Mouse (Mus musculus): ENCODE results near the gene Strbp. TPM values are rescaled to one million over a fixed set of nuclear protein-coding genes. Genes with fewer than 3 reads are reported as not detected.
A peak's percentile ranks its signal among the peaks of the same experiment; 100 is the strongest.
"Not testable (repeated sequence)": the region's sequence is repeated elsewhere in the genome, so short reads cannot be mapped to it uniquely, and the experiment has no call there.

The Strbp gene
- polyA plus RNA-seq, 1 experiment from 2014 or later: 37.2 TPM

GRCm38 (mm10) chr2:37519286-37519640 is 184.4 kb downstream of the Strbp start:
- 82% methylated on average over 1 of the region's 1 CpGs for WGBS
- no peak for ATAC-seq (replicated peaks; ENCODE audit: low FRiP score)
- H3K36me3 ChIP-seq (ENCODE audit: control insufficient read depth, insufficient read depth, low read length): peaks cover 6% of the 10 kb centered on the region
- H3K27me3 ChIP-seq (replicated peaks; ENCODE audit: control insufficient read depth, insufficient read depth, low read length): no peaks in the 10 kb centered on the region
- H3K4me3 ChIP-seq (ENCODE audit: low read depth, low read length): no peak overlapping the region
- no peaks in the 10 kb centered on the region for H3K9me3 ChIP-seq (ENCODE audit: control insufficient read depth, low read length)
- no peaks in the 10 kb centered on the region for H3K4me1 ChIP-seq (replicated peaks; ENCODE audit: control insufficient read depth, insufficient read depth, low read length)
- no peak overlapping the region for H3K4me2 ChIP-seq
- no peak for DNase-seq (ENCODE audit: low spot score)
- H3K27ac ChIP-seq (ENCODE audit: low read depth, low read length): no peak overlapping the region
- H3K9ac ChIP-seq (ENCODE audit: low read depth, low read length): no peak overlapping the region

- no peaks in the 10 kb centered on the region for H3K9me3 ChIP-seq (ENCODE audit: control insufficient read depth, low read length)
- no peaks in the 10 kb centered on the region for H3K27me3 ChIP-seq (replicated peaks; ENCODE audit: control insufficient read depth, insufficient read depth, low read length)
- no peak overlapping the region for H3K4me2 ChIP-seq
- 91% methylated on average over 4 of the region's 4 CpGs for WGBS
- H3K4me3 ChIP-seq (ENCODE audit: low read depth, low read length): no peak overlapping the region
- no peaks in the 10 kb centered on the region for H3K4me1 ChIP-seq (replicated peaks; ENCODE audit: control insufficient read depth, insufficient read depth, low read length)
- peaks cover 6% of the 10 kb centered on the region for H3K36me3 ChIP-seq (ENCODE audit: control insufficient read depth, insufficient read depth, low read length)
- DNase-seq (ENCODE audit: low spot score) (no peak), ATAC-seq (replicated peaks; ENCODE audit: low FRiP score) (no peak)
- H3K27ac ChIP-seq (ENCODE audit: low read depth, low read length): no peak overlapping the region
- H3K9ac ChIP-seq (ENCODE audit: low read depth, low read length): no peak overlapping the region
Observed at GRCm38 (mm10) chr2:37518561-37519285, 184.9 kb downstream of the Strbp start.

GRCm38 (mm10) chr2:37516922-37517462 is 186.7 kb downstream of the Strbp start:
- no peaks in the 10 kb centered on the region for H3K27me3 ChIP-seq (replicated peaks; ENCODE audit: control insufficient read depth, insufficient read depth, low read length)
- no peak overlapping the region for H3K9ac ChIP-seq (ENCODE audit: low read depth, low read length)
- ATAC-seq (replicated peaks; ENCODE audit: low FRiP score) (no peak), DNase-seq (ENCODE audit: low spot score) (no peak)
- H3K4me1 ChIP-seq (replicated peaks; ENCODE audit: control insufficient read depth, insufficient read depth, low read length): no peaks in the 10 kb centered on the region
- H3K4me2 ChIP-seq: no peak overlapping the region
- H3K27ac ChIP-seq (ENCODE audit: low read depth, low read length): no peak overlapping the region
- H3K9me3 ChIP-seq (ENCODE audit: control insufficient read depth, low read length): no peaks in the 10 kb centered on the region
- 58% methylated on average over 4 of the region's 4 CpGs for WGBS
- no peak overlapping the region for H3K4me3 ChIP-seq (ENCODE audit: low read depth, low read length)
- peaks cover 6% of the 10 kb centered on the region for H3K36me3 ChIP-seq (ENCODE audit: control insufficient read depth, insufficient read depth, low read length)

DNA sequence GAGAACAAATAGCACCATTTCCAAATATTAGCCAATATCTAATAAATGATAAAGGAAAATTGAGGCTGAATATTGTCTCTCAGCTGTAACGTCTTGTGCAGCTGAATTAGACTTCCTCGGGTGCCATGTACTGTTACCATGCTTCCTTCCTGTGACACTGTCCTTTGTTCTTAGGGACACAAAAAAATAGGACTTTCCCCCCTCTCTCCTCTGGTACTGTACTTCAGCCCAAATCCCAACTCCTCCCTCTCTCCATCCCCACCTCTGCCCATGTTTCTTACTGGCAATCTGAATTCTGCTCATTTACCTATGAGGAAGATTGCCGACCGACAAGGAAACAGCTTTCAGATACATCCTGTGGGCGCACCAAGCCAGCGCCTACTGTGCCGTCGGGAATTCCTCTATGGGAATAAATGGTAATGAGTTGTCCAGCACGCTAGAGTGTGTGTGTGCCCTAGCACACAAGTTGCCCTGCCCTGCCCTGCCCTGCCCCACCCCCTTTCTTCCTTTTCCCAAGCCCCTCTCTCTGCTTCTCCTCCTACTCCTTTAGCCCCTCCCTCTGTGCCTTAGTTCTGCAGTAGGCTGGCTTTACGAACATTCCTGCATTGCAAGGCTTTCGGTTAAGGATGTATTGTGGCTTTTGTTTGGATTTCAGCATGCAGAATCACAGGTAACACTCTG is 187.5 kb downstream of the Strbp start, which contains the start of gene Gpr21:
Gpr21 (plus strand) TSS at position 303 of the 681 bp plus-strand sequence.
- Histone ChIP-seq H3K4me1 (replicated peaks; ENCODE audit: control insufficient read depth, insufficient read depth, low read length) (no peaks in the 10 kb centered on the region), H3K36me3 (ENCODE audit: control insufficient read depth, insufficient read depth, low read length) (peaks cover 6% of the 10 kb centered on the region), H3K4me2 (peak within 1 kb of the TSS; percentile 9; the same call in 1 of the 2 replicates), H3K9me3 (ENCODE audit: control insufficient read depth, low read length) (no peaks in the 10 kb centered on the region), H3K27ac (ENCODE audit: low read depth, low read length) (no peak within 1 kb of the TSS), H3K4me3 (ENCODE audit: low read depth, low read length) (no peak within 1 kb of the TSS), H3K27me3 (replicated peaks; ENCODE audit: control insufficient read depth, insufficient read depth, low read length) (no peaks in the 10 kb centered on the region), H3K9ac (ENCODE audit: low read depth, low read length) (no peak within 1 kb of the TSS)
- WGBS: 38% methylated on average over 11 of the region's 11 CpGs
- ATAC-seq (replicated peaks; ENCODE audit: low FRiP score) (no peak), DNase-seq (ENCODE audit: low spot score) (no peak)

- no peak overlapping the region for H3K4me3 ChIP-seq (ENCODE audit: low read depth, low read length)
- DNase-seq (ENCODE audit: low spot score): no peak
- H3K27me3 ChIP-seq (replicated peaks; ENCODE audit: control insufficient read depth, insufficient read depth, low read length): no peaks in the 10 kb centered on the region
- WGBS: 87% methylated on average over 4 of the region's 4 CpGs
- no peak overlapping the region for H3K9ac ChIP-seq (ENCODE audit: low read depth, low read length)
- no peak for ATAC-seq (replicated peaks; ENCODE audit: low FRiP score)
- no peaks in the 10 kb centered on the region for H3K9me3 ChIP-seq (ENCODE audit: control insufficient read depth, low read length)
- H3K27ac ChIP-seq (ENCODE audit: low read depth, low read length): no peak overlapping the region
- H3K4me1 ChIP-seq (replicated peaks; ENCODE audit: control insufficient read depth, insufficient read depth, low read length): no peaks in the 10 kb centered on the region
- H3K36me3 ChIP-seq (ENCODE audit: control insufficient read depth, insufficient read depth, low read length): peaks cover 2% of the 10 kb centered on the region; the same call in 1 of the 2 replicates
- H3K4me2 ChIP-seq: no peak overlapping the region
Observed at GRCm38 (mm10) chr2:37511134-37511901, 192.3 kb downstream of the Strbp start.

DNA sequence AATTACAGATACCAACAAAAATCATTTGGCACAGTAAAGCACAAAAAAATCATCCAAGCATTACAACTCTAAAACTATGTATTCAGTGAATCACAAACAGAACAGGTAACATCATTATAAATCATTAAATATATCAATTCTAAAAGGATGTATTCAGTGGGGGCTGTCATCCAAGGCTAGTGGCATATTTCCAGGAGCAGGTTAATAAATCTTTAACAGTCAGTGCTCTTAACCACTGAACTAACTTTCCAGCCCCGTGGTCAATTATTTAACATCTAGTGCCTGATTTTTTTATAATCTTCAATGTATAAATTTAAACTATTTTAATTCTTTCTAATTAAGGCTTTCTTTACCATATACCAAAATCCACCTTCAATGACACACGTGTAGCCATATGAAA is 197.8 kb downstream of the Strbp start:
- H3K9ac ChIP-seq (ENCODE audit: low read depth, low read length); ATAC-seq (replicated peaks; ENCODE audit: low FRiP score); H3K36me3 ChIP-seq (ENCODE audit: control insufficient read depth, insufficient read depth, low read length); H3K4me2 ChIP-seq; H3K27ac ChIP-seq (ENCODE audit: low read depth, low read length); H3K4me1 ChIP-seq (replicated peaks; ENCODE audit: control insufficient read depth, insufficient read depth, low read length); H3K9me3 ChIP-seq (ENCODE audit: control insufficient read depth, low read length); H3K4me3 ChIP-seq (ENCODE audit: low read depth, low read length); DNase-seq (ENCODE audit: low spot score); H3K27me3 ChIP-seq (replicated peaks; ENCODE audit: control insufficient read depth, insufficient read depth, low read length): not testable (repeated sequence)
- 91% methylated on average over 2 of the region's 2 CpGs for WGBS

DNA sequence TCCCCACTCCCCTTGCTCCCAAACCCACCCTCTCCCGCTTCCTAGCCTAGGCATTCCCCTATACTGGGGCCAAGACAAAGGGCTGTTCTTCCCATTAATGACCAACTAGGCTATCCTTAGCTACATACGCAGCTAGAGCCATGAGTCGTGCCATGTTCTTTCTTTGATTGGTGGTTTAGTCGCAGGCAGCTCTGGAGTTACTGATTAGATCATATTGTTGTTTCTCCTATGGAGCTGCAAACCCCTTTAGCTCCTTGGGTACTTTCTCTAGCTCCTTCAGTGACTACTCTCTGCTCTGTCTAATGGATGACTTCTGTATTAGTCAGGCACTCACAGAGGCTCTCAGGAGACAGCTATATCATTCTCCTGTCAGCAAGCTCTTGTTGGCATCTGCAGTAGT is 206.3 kb downstream of the Strbp start:
- H3K4me2 ChIP-seq: no peak overlapping the region
- no peak for ATAC-seq (replicated peaks; ENCODE audit: low FRiP score)

GRCm38 (mm10) chr2:37488956-37489355 is 214.7 kb downstream of the Strbp start:
- Histone ChIP-seq H3K4me1 (replicated peaks; ENCODE audit: control insufficient read depth, insufficient read depth, low read length) (no peaks in the 10 kb centered on the region), H3K4me2 (no peak overlapping the region), H3K9me3 (ENCODE audit: control insufficient read depth, low read length) (no peaks in the 10 kb centered on the region), H3K4me3 (ENCODE audit: low read depth, low read length) (no peak overlapping the region), H3K9ac (ENCODE audit: low read depth, low read length) (no peak overlapping the region), H3K27ac (ENCODE audit: low read depth, low read length) (no peak overlapping the region), H3K36me3 (ENCODE audit: control insufficient read depth, insufficient read depth, low read length) (peaks cover 14% of the 10 kb centered on the region; the same call in 1 of the 2 replicates), H3K27me3 (replicated peaks; ENCODE audit: control insufficient read depth, insufficient read depth, low read length) (no peaks in the 10 kb centered on the region)
- 92% methylated on average over 2 of the region's 2 CpGs for WGBS
- ATAC-seq (replicated peaks; ENCODE audit: low FRiP score) (no peak), DNase-seq (ENCODE audit: low spot score) (no peak)

More for the DNA sequence above, 206.3 kb downstream of the Strbp start:
- Histone ChIP-seq H3K27me3 (replicated peaks; ENCODE audit: control insufficient read depth, insufficient read depth, low read length) (no peaks in the 10 kb centered on the region), H3K4me3 (ENCODE audit: low read depth, low read length) (no peak overlapping the region), H3K36me3 (ENCODE audit: control insufficient read depth, insufficient read depth, low read length) (no peaks in the 10 kb centered on the region), H3K4me1 (replicated peaks; ENCODE audit: control insufficient read depth, insufficient read depth, low read length) (no peaks in the 10 kb centered on the region), H3K27ac (ENCODE audit: low read depth, low read length) (no peak overlapping the region), H3K9ac (ENCODE audit: low read depth, low read length) (no peak overlapping the region), H3K9me3 (ENCODE audit: control insufficient read depth, low read length) (no peaks in the 10 kb centered on the region)
- DNase-seq (ENCODE audit: low spot score): no peak
- WGBS: 87% methylated on average over 4 of the region's 4 CpGs

Data from liver, embryonic 11.5 days (tissue).